Mouse (Mus musculus) thymus, adult 2 months (tissue): ENCODE results near the gene Mxd4.

Experiments used
- CTCF ChIP-seq: fragments of 200-500 bp; IDR thresholded peaks from 2 replicates; pipeline ENCODE4 v1.5.1; 2012; ENCODE audit warnings: mild to moderate bottlenecking, control low read depth, low read length, moderate library complexity, borderline replicate concordance; ENCODE audit not compliant: control insufficient read depth, poor library complexity, insufficient read depth; ENCODE audit errors: extremely low read depth
- POLR2A ChIP-seq: fragments of 200-500 bp; IDR thresholded peaks from 2 replicates; pipeline ENCODE4 v1.6.1; 2012; ENCODE audit warnings: mild to moderate bottlenecking, low read length, control low read depth, moderate library complexity; ENCODE audit not compliant: control insufficient read depth, poor library complexity, insufficient read depth; ENCODE audit errors: extremely low read depth

GRCm38 (mm10) chr5:34185791-34186190 is 1.7 kb downstream of the Mxd4 start:
- TF ChIP-seq POLR2A (no peak), CTCF (no peak)
